Mouse (Mus musculus) monocyte, adult 2 months (primary cell): ENCODE data around the gene Lrrc3c.

ENCODE experiments used
- DNase-seq, 2 experiments: peaks; one replicate each; pipeline ENCODE4 v3.0.0; 2022; ENCODE audit warnings: low spot score in 2 of 2, low read depth in 1 of 2

The Lrrc3c gene

DNA sequence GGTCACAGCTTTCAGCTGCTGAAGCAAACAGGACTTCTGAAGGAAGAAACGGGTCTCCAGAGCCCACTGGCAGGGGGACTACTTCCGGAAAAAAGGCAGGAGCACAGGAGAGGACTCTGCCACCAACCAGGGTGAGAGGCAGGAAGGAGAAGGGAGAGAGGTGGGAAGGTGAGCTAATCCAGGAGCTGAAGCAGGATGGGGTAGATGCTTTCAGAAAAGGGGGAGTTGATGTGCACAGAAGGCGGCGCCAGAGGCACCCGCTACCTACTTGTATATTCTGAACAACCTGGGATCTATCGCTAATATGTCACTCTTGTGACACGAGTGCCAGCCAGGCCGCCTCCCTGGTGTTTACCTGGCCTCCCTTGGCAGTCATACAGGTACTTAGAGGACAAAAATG, at the start of gene Lrrc3c:
Gene Lrrc3c, plus strand, starts transcription at position 301 of the 400 bp plus-strand sequence.
- DNase-seq = no peak

DNA sequence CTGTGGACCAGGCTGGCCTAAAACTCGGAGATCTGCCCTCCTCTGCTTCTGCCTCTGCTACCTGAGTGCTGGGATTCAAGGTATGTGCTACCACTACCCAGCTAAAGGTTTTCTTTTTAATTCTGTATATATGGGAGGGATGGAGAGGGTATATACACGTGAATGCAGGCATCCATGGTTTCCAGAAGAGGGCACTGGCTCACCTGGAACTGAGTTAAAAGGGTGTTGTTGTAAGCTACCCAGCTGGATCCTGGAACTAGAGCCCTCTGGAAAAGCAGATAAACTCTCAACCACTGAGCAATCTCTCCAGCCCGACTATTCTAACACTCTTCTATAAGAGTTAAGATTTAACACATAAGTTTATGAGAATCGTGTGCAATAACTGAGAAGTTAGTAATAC, 48.7 kb upstream of the Lrrc3c start:
- DNase-seq = no peak

DNA sequence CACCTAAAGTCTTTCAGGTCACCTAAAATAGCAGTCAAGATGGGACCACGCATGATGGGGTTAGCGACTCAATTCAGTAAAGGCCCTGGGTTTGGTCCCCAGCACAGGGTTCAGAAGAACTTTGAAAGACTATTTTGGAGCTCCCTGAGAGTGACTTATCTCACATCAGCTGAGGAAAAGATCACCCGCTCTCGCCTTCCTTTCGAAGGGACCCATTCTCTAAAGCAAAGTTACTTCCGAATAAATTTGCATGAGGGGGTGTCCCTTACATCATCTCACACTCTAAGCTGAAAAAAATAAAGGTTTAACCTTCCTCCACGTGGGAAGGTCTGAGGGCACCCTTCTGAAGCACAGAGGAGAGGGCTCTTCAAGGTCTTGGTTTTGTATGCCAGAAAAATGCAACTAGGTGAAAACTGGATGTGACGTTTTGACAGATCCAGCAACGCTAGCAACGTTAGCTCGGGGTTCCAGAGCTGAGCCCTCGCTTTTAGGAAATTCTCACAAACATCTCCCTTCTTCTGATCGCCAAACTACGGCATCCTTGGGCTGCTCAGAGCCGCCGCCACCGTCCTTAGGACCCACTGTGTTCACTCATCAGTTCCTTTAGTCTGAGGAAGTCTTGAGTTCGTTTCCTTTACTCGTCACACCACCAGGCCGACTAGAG, 47.6 kb upstream of the Lrrc3c start:
- peak in 1 of 2 experiments; percentile 15 for DNase-seq

GRCm38 (mm10) chr11:98550975-98551828, 46.9 kb upstream of the Lrrc3c start, which contains the start of gene Zpbp2:
TSS of gene Zpbp2 (plus strand) at chr11:98551097.
- peak; percentile 70 to 88 for DNase-seq

DNA sequence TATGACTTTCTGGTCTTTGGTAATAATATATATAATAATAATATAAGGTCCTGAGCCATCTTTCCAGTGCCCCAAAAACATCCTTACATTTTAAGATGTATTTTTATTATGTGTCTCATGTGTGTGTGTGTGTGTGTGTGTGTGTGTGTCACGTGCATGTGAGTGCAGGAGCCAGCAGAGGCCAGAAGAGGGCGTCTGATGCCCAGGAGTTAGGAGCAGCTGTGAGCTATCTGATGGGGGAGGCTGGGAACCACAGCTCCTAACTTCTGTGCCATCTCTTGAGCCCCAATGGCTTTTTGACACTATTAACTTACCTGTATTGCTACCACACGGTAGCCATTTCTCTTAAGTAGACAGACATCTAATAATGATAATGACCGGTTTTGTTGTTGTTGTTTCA, 44.1 kb upstream of the Lrrc3c start:
- no peak for DNase-seq

DNA sequence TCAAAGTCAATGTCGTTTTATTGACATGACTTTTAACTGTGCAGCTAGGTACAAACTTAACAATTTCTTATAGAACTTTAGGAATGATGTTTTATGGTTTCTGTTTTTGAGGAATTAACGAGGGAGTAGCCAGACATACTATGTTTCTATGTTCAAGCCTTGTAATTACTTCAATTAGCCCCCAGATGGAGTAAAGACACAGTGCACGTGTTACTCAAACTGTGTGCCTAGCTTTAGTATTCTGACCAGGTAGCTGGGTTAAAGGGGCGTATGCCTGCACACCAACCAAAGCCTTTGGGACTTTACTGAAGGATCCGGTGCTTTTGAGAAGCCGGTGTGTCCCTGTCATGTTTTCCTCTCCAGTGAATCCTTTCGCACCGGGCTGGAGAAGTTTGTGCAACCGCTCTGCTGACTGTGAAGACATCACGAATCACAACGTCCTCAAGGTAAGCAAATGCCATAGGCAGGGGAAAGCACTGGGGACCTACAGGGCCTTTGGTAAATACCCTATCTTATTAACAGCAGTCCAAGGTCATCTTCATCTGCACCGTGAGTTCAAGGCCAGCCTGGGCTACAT, 42.9 kb upstream of the Lrrc3c start:
- no peak for DNase-seq

DNA sequence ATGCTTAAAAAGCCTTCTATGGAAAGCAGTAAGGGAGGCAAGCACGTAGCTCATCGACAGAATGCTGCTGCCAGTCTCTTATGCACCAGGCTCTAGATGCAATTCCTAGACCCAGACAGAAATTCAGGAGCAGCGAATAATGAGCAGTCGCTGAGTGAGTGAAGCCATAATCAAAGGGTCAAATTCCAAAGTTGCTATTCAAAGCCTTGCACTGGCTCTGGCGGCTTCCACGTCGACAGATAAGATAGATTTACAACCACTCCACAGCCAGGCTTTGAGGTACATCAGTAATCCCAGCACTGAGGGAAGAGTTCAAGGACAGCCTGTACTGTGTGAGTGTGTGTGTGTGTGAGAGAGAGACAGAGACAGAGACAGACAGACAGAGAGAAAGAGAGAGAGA, 37.1 kb upstream of the Lrrc3c start:
- no peak for DNase-seq

- no peak for DNase-seq
Observed at GRCm38 (mm10) chr11:98563025-98563424, 35.1 kb upstream of the Lrrc3c start.

- DNase-seq = no peak
Observed at GRCm38 (mm10) chr11:98563921-98564414, 34.1 kb upstream of the Lrrc3c start.

DNA sequence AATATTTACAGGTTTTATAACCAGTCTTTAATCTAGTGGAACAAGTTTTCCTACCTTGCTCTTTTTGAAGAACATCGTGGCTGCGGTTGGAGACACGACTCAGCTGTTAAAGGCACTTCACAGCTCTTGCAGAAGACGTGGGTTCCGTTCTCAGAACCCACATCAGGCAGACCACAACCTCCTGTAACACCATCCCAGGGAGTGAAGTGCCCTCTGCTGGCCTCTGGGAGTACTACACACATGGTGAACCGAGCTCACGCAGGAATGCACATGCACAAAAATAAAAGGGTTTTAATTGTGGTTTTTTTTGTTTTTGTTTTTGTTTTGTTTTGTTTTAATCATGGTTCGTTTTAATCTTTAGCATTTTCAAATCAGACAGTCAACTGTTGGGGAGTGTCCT, 29.8 kb upstream of the Lrrc3c start:
- no peak for DNase-seq

DNA sequence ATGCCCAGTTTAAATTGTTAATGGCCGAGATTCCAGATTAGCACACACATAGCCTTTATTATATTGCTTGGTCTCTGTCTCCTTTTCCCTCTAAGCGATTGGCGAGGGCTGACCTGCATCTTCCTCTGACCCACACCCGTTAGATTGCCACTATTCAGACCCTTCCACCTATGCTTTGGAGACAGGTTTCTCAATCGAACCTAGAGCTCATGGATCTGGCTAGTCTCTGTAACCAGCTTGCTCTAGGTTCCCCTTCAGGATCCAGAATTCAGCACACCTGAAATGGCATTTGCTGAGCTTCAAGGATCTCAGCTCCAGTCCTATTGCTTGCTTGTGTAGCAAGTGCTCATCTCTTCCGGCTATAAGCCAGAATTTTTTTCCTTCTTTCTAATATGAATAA, 28.6 kb upstream of the Lrrc3c start:
- no peak for DNase-seq

DNA sequence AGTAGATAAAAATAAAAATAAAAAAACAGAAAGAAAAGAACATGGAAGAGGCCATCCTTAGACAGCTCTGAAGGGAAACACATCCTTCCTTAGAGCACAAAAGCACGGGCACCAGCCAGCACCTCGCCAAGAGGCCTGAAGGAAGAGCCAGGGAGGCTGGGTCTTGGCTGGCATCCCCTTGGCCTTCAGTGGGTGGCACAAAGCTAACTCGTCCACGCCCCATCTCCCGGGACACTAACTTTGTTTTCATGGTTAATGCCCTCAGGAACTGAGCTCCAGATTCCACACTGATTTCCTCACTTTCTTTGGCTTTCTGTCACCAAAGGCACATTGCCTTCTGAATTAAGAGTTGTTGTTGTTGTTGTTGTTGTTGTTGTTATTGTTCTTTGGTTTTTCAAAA, 20.3 kb upstream of the Lrrc3c start:
- no peak for DNase-seq

DNA sequence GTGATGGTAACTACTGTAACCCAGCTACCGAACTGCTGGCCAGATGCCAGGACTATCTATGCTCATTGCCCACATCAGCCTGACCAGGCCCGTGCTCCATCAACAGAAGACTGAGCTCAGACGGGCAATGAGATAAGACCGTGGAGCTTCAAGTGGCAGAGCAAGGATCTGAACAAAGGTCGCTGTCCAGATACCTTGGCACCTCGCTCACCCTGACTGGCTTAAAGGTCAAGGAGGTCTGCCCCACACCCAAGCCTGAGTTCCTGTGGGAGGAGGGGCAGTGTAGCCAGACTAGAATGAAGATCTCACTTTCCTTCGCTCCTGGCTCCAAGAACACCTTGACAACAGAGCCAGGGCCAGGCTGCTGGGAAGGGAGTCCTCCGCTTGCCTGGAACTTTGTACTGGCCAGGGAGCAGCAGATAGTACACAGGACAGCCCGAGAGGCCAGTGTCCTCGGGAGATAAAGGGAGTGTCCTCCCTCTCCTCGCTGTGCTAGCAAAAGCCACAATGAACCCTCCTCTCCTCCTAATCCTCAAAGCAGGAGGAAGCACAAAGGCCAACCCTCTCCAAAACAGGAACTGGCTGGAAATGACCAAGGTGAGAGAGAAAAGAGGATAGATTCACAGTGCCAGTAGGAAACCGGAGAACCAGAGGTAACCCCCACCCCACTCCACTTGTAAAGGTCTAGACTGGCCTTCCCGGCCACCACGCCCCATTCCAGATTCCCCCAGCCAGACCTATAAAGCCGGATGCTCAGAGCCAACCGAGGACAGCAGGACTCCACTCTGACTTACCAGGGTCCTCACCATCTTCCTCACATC, 17.6 kb upstream of the Lrrc3c start:
- DNase-seq = no peak

DNA sequence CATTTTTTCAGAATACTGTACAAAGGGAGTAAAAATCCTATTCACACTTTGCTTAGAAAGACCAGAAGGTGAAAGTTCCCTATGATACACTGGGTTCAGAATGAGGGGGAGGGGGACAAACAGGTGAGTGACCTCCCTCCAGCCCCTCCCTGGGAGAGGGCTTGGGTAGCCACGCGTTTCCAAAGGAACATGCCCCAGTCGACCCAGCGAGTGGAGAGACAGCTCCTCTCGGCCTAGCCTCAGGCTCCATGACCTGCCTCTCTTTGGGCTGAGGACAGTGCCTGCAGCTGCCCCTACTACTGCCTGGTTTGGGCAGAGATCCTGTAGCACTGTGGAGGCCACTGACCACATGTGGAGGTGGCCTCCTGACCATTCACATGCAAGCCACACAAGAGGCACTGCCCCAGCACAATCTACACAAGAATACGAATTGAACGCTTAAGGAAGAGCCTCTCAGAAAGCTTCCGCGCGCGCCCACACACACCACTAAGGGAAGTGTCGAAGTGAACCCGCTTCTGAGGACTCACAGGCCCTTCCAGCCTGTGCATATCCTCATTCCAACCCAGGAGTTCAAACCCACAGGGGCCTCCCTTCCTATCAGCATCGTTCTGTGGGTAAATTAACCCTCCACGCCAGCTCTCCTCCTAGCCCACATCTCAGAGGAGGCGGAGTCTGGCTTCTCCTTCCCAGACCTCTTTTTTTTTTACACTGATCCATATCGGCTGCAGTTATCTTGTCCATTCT, 16.6 kb upstream of the Lrrc3c start:
- no peak for DNase-seq

- no peak for DNase-seq
Observed at GRCm38 (mm10) chr11:98582030-98582388, 16.1 kb upstream of the Lrrc3c start.

GRCm38 (mm10) chr11:98582551-98583264, 15.4 kb upstream of the Lrrc3c start:
- no peak for DNase-seq

DNA sequence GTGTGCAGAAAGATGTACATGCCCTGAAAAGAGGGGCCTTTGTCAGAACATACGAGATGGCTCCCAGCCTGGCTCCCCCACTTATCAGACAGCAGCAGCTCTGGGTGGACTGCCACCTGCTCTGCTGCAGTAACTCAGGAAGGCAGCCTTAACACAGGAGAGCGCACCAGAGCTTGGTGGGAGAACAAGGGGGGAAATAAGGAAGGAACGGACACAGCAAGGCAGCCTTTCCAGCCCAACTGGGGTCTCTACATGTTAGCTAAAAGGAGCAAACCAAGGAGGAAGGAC, 14.9 kb upstream of the Lrrc3c start:
- DNase-seq = no peak

- no peak for DNase-seq
Observed at GRCm38 (mm10) chr11:98583571-98583970, 14.5 kb upstream of the Lrrc3c start.

GRCm38 (mm10) chr11:98584146-98584545, 13.9 kb upstream of the Lrrc3c start:
- DNase-seq = no peak

- DNase-seq = no peak
Observed at GRCm38 (mm10) chr11:98584629-98585177, 13.4 kb upstream of the Lrrc3c start.
